Mouse (Mus musculus): ENCODE measurements around the gene Fryl.

The Fryl gene

DNA sequence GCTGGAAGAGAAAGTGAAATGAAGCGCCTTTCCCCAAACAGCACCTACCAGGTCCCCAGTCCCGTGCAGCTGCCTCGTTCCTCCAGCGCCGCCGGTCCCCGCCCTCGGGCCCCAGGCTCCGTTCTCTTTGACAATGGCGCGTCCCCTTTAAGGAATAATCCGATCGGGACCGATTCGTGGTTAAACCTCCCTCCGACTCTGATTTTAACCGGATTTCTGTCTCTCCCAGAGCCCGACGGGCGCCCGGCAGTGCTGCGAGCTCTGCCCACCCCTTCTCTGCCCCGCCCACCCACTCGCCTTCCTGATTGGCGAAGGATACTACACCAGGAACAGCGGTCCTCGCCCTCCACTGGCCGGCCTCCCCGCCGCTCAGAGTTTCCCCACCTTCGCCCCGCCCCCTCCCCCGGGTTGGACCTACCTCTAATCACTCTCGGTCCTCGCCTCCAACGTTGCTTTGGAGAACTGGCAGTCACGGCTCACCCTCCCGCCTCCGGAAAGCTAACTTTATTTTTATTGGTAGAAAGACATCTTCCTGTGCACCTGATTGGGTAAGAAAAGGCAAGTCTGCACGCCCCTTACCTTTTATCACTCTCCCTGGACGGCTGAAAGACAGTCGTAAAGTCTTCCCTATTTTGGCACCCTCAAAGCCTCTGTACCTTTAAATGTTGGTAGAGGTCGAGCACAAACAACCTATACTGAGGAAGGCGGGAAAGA, at the start of gene Fryl:
Gene Fryl (minus strand): TSS at position 268 of the 714 bp plus-strand sequence.
- peak; percentile 96 for DNase-seq

- no peak for DNase-seq
These were observed 48.1 kb upstream of the Fryl start for GRCm38 (mm10) chr5:73304507-73304906.

DNA sequence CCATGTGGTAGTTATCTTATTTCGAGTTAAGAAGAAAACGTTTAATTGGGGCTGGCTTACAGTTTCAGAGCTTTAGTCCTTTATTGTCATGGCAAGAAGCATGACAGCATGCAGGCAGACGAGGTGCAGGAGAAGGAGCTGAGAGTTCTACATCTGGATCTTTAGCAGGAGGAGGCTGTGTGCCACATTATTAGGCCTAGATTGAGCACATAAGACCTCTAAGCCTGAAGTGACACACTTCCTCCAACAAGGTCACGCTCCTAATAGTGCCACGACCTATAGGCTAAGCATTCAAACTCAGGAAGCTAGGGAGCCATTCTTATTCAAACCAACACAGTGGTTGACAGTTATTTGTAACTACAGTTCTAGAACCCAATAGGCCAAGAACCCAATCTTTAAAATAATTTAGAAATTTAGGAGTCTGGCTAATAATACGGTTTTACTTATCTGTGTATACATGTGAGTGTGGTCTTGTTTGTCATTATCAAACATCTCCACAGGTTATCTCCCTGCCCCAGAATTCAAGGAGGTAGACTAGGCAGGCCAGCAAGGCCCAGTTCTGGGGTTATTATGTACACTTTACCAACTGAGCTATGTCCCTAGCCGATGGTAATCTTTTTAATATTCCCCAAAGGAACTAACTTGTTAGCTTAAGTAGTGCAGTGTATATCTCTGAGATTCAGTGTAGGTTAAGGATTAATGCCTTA, 45.3 kb upstream of the Fryl start:
- DNase-seq = no peak

DNA sequence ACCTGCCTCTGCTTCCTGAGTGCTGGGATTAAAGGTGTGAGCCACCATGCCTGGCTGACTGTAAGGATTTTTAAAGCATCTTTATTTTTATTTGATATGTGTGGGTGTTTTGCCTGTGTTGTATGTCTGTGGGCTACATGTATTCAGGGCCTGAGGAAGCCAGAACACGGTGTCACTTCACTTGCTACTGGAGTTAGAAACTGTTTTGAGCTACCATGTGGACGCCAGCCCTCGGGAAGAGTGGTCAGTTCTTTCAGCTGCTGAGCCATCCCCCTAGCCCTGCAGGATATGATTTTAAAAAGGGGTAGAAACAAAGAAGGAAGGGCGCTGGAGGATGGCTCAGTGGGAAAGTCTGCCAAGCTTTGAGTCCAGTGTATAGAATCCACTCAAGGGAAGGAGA, 39.5 kb upstream of the Fryl start:
- DNase-seq = no peak

DNA sequence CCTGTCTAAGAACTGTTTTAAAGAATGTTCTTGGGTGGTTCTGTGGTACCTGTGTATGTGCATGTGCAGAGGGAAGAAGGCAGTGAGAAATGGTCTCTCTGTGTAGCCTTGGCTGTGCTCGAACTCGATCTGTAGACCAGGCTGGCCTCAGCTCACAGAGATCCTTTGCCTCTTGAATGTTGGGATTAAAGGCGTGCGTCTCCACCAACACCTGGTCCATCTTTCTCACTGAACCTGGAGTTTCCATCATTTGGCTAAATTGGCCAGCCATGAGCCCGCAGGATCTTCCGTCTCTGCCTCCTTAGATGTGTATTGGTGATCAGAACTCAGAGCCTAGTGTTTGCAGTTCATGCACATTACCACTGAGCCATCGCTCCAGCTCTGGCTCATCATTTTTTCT, 38.6 kb upstream of the Fryl start:
- no peak for DNase-seq

- DNase-seq = no peak
These were observed 37.0 kb upstream of the Fryl start for GRCm38 (mm10) chr5:73293458-73293827.

DNA sequence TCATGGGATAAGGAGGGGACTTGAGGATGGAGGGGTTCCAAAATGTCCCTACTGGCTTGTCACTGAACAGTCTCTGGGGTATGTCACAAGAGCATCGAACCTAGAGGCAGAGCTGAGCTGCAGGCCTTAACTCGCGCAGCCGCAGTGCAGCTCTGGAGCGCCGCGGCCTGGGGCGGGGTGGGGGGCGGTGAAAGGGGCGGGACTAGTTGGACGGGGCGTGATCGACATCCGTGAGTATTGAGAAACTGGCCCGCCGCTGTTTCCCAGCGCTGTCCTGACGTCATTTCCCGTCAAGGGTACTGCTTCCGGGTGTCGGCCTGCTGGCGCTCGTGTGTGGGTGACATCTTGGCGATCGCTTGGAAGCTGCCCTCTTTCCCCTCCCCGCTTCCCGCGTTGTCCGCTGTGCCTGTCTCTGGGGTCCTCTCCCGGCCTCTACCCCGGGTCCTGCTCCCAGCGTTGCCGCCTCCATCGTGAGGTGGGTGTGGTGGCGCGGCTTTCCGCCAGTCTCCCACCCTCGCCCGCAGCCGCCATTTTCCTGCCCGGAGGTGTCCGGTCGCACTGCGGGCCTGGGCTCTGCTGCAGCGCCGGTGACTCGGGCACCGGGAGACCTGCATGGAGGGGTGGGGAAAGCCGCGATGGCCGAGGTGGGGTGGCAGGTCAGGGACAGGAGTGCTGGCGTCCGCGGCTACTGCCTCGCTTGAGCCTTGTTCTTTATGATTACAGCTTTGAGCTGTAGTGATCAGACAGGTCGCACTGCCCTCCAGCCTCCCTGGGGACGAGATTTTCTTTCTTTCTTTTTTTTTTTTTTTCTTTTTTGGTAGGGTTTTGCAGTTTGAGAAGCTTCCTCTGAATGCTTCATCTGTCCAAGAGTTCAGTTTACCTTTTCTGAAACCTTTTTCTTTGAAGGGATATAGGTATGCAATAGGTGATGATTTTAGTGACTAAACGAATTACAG, 36.4 kb upstream of the Fryl start, which contains the start of gene Ociad1:
Gene Ociad1 (plus strand): TSS at position 283 of the 956 bp plus-strand sequence.
- DNase-seq = peak; percentile 97

GRCm38 (mm10) chr5:73289900-73290299, 33.5 kb upstream of the Fryl start:
- no peak for DNase-seq

DNA sequence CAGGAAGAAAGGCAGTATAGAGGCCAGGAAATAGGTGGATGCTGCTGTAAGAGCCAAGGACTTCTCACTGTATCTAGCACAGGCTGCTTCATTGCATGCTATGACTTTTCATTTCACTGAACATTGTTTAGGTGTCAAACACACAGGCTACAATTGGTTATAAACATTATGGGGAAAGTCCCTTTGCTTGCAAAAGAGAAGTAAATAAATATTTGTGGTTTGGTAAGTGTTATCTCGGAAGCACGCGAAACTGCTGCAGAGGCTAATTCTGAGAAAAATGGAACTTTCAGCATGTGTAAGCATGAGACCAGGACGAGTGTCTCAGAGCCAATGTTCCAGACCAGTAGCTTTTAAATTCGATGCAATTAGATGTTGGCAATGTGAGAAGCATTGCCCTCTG, 30.2 kb upstream of the Fryl start:
- DNase-seq = no peak

DNA sequence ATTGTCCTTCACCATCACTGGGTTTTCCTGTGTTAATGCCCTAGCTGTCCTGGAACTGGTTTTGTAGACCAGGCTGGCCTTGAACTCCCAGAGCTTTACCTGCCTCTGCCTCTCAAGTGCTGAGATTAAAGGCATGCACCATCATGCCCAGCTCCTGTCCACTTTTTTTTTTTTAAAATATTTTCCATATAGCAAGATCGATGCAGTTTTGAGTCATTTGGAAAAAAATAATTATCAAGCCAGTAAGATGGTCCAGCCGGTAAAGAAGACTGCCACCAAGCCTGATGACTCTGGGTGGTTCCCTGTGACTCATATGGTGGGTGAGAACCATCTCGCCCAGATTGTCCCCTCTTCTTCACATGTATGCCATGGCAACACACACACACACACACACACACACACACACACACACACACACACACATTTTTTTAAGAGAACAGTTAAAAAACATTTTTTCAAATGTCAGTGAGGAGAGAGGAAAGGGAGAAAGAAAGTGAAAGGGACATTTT, 29.1 kb upstream of the Fryl start:
- no peak for DNase-seq

GRCm38 (mm10) chr5:73284046-73284445, 27.6 kb upstream of the Fryl start:
- DNase-seq = no peak

DNA sequence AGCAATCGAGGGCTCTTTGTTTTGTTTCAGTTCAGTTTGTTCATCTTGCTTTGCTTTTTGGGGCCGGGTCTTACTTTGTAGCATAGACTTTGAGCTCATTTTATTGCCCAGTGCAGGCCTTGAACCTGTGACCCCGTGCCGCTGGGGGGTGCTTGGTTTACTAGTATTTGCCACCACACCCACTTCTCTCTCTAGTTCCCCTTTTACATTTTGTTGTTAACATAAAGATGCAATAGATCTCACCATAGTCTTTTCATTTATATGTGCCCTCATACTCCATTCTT, 24.1 kb upstream of the Fryl start:
- no peak for DNase-seq

DNA sequence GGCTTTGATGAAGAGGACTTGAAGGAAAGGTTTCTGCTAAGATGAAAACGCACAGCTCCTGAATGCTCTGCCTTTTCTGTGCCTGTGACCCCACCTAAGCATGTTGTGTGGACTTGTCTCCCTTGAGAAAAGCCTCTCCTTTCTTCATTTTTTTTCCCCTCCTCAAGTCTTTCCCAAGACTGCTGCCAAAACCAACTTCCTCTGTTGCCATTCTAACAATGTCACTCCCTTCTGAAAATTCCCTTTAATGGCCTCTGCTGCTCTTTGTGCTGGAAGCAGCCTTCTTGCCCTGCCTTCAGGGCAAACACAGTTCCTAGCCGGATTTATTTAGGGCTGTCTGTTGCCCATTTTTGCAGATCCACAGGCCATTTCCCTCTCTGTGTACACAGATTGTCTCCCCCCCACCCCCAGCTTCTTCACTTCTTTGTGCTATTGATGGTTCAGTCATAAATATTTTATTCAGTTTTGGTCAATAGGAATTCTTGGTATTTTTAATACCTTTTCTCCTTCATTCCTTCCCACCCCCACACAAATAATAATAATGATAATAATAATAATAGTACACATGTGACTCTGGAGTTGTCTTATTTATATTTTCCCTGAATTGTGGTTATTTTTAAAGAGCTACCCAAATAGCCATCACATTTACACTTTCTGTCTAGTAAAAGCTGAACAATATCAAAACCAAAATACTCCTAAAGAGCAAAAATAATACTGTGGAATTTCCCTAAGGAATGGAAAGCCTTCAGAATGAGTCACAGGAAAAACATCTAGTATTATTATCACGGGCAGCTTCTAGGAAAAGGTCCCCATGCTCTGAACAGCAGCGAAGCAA, 23.5 kb upstream of the Fryl start:
- no peak for DNase-seq

DNA sequence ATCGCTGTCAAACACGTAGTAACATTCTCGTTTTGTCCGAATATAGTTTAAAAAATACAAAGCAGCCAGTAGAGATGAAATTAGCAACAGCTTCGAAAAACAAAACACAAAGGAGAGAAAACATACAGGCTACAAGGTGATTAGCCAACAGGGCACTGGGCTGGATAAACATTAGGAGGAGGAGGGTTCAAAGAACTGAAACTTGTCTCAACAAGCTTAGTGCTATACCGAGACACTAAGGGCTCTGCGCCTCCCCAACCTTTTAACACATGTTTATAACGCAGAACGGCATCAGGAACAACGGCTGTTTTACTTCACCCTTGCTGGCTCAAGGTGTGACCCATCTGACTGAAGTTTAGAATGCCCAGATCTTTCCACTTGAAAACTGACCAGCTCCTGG, 22.8 kb upstream of the Fryl start:
- no peak for DNase-seq

DNA sequence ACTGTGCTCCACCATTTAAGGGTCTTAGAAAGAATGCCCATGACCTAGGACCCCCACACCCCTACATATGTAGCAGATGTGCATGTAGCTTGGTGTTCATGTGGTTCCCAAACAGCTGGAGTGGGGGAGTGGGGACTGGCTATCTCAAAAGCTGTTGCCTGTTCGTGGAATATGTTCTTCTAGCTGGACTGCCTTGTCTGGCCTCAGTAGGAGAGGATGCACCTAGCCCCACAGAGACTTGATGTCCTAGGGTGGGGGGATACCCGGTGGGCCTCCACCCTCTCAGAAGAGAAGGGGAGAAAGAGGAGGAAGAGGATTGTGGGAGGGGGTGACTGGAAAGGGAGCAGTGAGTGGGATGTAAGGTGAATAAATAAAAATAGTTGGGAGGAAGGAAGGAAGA, 18.5 kb upstream of the Fryl start:
- DNase-seq = no peak

- DNase-seq = no peak
These were observed 16.8 kb upstream of the Fryl start for GRCm38 (mm10) chr5:73273171-73273570.

GRCm38 (mm10) chr5:73270612-73271011, 14.2 kb upstream of the Fryl start:
- no peak for DNase-seq

DNA sequence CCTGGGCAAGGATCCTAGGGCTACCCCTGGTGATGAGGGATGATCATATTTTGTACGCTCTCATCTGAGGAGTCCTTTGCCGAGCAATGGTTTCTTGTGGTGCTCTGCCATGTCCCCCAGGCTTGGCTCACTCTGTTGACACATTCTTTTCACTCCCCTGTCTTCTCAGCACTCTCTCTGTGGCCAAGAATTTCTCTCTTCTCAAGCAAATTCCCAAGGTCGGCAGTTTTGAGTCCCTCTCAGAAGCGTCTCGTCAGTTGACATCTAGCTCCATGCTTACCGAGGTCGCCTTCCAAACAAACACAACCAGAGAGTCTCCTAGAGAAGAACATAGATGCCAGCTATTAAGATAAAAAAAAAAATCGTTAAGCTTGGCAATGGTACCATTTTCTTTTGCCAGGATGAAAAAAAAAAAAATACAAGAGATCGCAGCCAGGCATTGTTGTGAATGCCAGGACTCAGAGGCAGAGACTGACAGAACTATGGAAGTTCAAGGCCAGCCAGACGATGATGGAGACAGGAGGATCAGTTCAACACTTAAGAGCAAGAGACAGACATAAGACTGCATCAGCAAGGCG, 12.3 kb upstream of the Fryl start:
- DNase-seq = no peak

DNA sequence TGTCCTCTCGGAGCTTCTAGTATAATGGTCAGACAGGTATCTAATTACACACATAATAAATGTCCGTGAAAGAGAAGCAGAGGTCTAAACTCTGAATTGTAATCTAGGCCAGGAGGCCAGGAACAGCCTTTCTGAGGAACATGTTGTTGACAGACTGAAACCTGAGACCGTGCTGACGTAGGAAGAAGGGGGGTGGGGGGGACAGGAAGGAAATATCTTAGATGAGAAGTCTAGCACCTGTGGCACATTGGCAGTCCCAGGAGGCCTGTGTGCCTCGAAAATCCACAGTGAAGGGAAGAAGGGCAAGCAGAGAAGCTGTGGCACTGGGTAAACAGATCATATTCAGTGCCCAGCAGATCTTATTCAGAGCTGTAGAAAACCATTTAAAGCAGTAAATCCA, 9.0 kb upstream of the Fryl start:
- no peak for DNase-seq

DNA sequence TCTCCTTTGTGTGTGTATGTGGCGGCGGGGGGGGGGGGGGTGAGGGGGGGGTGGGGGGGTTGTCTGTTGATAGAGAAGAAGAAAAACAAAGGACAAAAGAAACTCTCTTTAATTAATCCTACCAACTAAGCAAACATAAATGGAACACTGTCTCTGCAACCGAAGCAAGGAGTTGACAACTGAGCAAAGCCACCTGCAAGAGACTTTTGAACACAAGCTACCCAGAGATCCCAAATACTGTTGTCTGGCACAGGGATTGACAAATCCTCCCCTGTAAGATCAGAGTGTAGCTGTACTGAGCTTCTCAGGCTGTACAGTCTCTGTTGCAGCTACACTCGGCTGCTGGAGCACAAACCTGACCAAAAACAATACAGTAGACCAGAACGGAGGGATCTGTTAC, 7.7 kb upstream of the Fryl start:
- no peak for DNase-seq

GRCm38 (mm10) chr5:73257723-73258122, 1.3 kb upstream of the Fryl start:
- peak; percentile 34 for DNase-seq

DNA sequence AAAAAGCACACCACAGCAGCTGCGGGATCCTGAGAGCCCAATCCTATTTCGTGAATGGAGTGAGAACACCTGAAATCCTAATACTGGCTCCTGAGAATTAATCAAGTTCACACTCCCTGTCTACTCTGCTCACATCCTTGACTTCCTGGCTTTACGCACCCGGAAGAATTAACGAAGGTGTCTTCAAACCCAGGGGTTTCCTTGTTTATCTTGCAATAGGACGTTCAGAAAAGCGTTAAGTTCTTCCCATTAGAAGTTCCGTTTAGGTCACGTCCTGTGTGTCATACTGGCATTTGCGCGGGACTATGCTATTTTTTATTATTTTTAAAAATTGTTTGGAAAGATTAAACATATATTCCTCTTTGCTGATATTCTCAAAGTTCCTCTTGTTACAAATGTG, 677 bp upstream of the Fryl start:
- no peak for DNase-seq
